Mouse (Mus musculus): ENCODE measurements at regions not wholly inside any gene's neighbourhood (a gene's known extent, or its start where the extent isn't known, plus 50 kb on each side); places are given as distances from the start of the nearest gene placed in this dataset.

DNA sequence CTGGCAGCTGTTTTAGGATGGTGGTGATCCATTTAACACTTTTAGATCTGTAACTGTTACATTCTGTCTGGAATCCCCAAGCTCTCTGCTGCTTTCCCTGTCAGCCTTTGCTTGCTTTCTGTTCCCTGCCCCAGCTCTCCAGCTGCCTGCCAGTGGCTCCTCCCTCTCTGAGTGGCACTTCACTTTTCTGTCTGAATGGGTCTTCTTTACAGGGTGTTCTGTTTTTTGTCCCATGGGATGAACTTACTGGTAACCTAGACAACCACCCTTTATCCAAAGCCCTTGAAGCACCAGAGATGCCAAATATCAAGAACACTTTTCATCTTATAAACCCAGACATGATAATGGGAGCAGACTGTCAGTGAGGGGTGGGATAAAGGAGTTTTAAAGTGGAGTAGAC, 294.8 kb upstream of the Nr5a2 start:
- Histone ChIP-seq H3K4me3 (ENCODE audit: control insufficient read depth in 1 of 2, insufficient read depth in 1 of 2, low read depth in 2 of 2, low read length in 2 of 2) (no peak overlapping the region), H3K27ac (ENCODE audit: control insufficient read depth, low read depth, low read length) (no peak overlapping the region), H3K79me2 (ENCODE audit: control insufficient read depth, insufficient read depth, low read length, poor library complexity) (no peaks in the 10 kb centered on the region), H3K4me1 (ENCODE audit: control insufficient read depth in 1 of 2, insufficient read depth in 2 of 2, low read length in 2 of 2) (no peaks in the 10 kb centered on the region), H3K36me3 (ENCODE audit: control insufficient read depth in 1 of 2, insufficient read depth in 2 of 2, low read length in 2 of 2) (no peaks in the 10 kb centered on the region), H3K27me3 (ENCODE audit: control insufficient read depth in 1 of 2, insufficient read depth in 2 of 2, low read length in 2 of 2) (no peaks in the 10 kb centered on the region), H3K9ac (ENCODE audit: control insufficient read depth, low read depth, low read length, poor library complexity, severe bottlenecking) (no peak overlapping the region), H3K9me3 (replicated peaks; ENCODE audit: insufficient read depth, low read length) (no peaks in the 10 kb centered on the region)
- TF ChIP-seq ZMIZ1 (IDR thresholded peaks at IDR 0.05; ENCODE audit: low read depth, low read length) (no peak), USF2 (IDR thresholded peaks at IDR 0.05; ENCODE audit: borderline replicate concordance in 1 of 2, insufficient read depth in 1 of 2, low read depth in 1 of 2, low read length in 2 of 2) (no peak), HCFC1 (IDR thresholded peaks at IDR 0.05; ENCODE audit: low read depth, low read length) (no peak), BHLHE40 (IDR thresholded peaks at IDR 0.05; ENCODE audit: borderline replicate concordance, low read depth, low read length) (no peak), CHD1 (IDR thresholded peaks at IDR 0.05; ENCODE audit: low read depth, low read length) (no peak), CHD2 (IDR thresholded peaks at IDR 0.05; ENCODE audit: low read length) (no peak), MYB (IDR thresholded peaks at IDR 0.05; ENCODE audit: low read depth, low read length) (no peak), GATA1 (IDR thresholded peaks at IDR 0.05; ENCODE audit: low read depth, low read length) (no peak), CTCF (IDR thresholded peaks at IDR 0.05 in 2 of 3, conservative IDR thresholded peaks at IDR 0.05 in 1 of 3; ENCODE audit: control insufficient read depth in 1 of 3, insufficient read depth in 1 of 3, low read depth in 2 of 3, low read length in 3 of 3, poor library complexity in 1 of 3, severe bottlenecking in 1 of 3) (no peak), MYC (IDR thresholded peaks at IDR 0.05; ENCODE audit: low read depth, low read length) (no peak)
- DNase-seq (ENCODE audit: low read depth, low spot score): no peak

DNA sequence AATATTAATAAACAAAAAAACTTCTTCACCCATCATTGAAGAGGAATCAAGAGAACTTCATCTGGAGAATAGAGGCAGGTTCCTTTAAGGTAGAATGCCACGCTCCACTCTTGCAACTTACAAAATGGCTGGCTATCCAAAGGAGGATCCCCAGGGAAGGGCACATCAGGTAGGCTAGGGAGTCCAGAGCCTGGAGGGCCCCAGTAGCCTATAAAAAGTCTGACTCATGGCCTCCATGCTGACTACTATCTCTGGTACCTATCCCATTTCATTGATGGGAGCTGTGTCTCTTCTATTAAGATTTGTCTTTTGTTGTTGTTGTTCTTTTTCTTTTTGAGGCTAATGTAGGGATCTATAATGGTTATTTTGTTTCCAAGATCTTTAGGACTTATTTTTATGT, 294.4 kb upstream of the Nr5a2 start:
- H3K9ac ChIP-seq (ENCODE audit: control insufficient read depth, low read depth, low read length, poor library complexity, severe bottlenecking): no peak overlapping the region
- H3K79me2 ChIP-seq (ENCODE audit: control insufficient read depth, insufficient read depth, low read length, poor library complexity): no peaks in the 10 kb centered on the region
- H3K36me3 ChIP-seq (ENCODE audit: control insufficient read depth in 1 of 2, insufficient read depth in 2 of 2, low read length in 2 of 2): no peaks in the 10 kb centered on the region
- no peak overlapping the region for H3K4me3 ChIP-seq (ENCODE audit: control insufficient read depth in 1 of 2, insufficient read depth in 1 of 2, low read depth in 2 of 2, low read length in 2 of 2)
- no peaks in the 10 kb centered on the region for H3K4me1 ChIP-seq (ENCODE audit: control insufficient read depth in 1 of 2, insufficient read depth in 2 of 2, low read length in 2 of 2)
- TF ChIP-seq ZC3H11A (IDR thresholded peaks at IDR 0.05; ENCODE audit: low read depth, low read length) (no peak), BHLHE40 (IDR thresholded peaks at IDR 0.05; ENCODE audit: borderline replicate concordance, low read depth, low read length) (no peak), NRF1 (IDR thresholded peaks at IDR 0.05; ENCODE audit: insufficient read depth, low read depth, low read length, poor library complexity, severe bottlenecking) (no peak), E2F4 (IDR thresholded peaks at IDR 0.05; ENCODE audit: borderline replicate concordance, low read depth, low read length) (no peak), CHD1 (IDR thresholded peaks at IDR 0.05; ENCODE audit: low read depth, low read length) (no peak), ZNF384 (IDR thresholded peaks at IDR 0.05; ENCODE audit: low read depth, low read length) (no peak), SIN3A (IDR thresholded peaks at IDR 0.05; ENCODE audit: low read length) (no peak), MEF2A (IDR thresholded peaks at IDR 0.05; ENCODE audit: extremely low read depth, insufficient replicate concordance, low read depth, low read length, poor library complexity, severe bottlenecking) (no peak), UBTF (IDR thresholded peaks at IDR 0.05; ENCODE audit: borderline replicate concordance, insufficient read depth, low read depth, low read length) (no peak), NELFE (IDR thresholded peaks at IDR 0.05; ENCODE audit: low read depth, low read length) (no peak), HCFC1 (IDR thresholded peaks at IDR 0.05; ENCODE audit: low read depth, low read length) (no peak), MAX (IDR thresholded peaks at IDR 0.05; ENCODE audit: low read length) (no peak), MYC (IDR thresholded peaks at IDR 0.05; ENCODE audit: low read depth, low read length) (no peak)
- no peaks in the 10 kb centered on the region for H3K9me3 ChIP-seq (replicated peaks; ENCODE audit: insufficient read depth, low read length)
- H3K27me3 ChIP-seq (ENCODE audit: control insufficient read depth in 1 of 2, insufficient read depth in 2 of 2, low read length in 2 of 2): no peaks in the 10 kb centered on the region
- H3K27ac ChIP-seq (ENCODE audit: control insufficient read depth, low read depth, low read length): no peak overlapping the region
- DNase-seq (ENCODE audit: low read depth, low spot score): no peak

All from MEL (cell line).